Mouse (Mus musculus): ENCODE measurements at regions not wholly inside any gene's neighbourhood (a gene's known extent, or its start where the extent isn't known, plus 50 kb on each side); places are given as distances from the start of the nearest gene placed in this dataset.

DNA sequence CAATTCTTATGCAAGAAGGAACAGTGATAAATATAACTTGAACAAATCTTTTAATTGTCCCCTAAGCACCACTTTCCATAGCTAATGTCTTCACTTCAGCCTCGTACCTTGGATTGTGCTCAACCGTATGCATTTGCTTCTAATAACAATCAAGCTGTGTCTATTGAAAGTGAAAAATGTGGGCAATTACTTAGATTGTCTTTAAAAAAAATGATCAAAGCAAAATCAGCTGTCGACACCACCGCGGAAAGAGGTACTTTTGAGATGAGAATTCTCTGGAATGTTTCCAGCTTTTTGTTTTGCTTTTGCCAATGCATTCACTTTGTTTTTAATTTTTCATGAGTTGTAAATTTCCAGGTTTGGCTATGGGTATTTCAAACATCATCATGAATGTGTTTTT is 54.1 kb upstream of the Samsn1 start:
- no peak for DNase-seq

All from kidney, adult 9 months (tissue).